Mouse (Mus musculus): ENCODE measurements around the gene Med4.

GRCm38 (mm10) chr14:73506283-73506682 lies 3.5 kb upstream of the Med4 start:
- TF ChIP-seq MAFK (IDR thresholded peaks at IDR 0.05; ENCODE audit: insufficient read depth, low read depth, low read length): no peak
- no peak for TF ChIP-seq ZC3H11A (IDR thresholded peaks at IDR 0.05; ENCODE audit: borderline replicate concordance, low read depth, low read length)
- TF ChIP-seq CHD2 (IDR thresholded peaks at IDR 0.05; ENCODE audit: low read depth, low read length): no peak
- TF ChIP-seq ZNF384 (IDR thresholded peaks at IDR 0.05; ENCODE audit: low read depth, low read length): no peak

Data from ES-E14 (cell line).